ENCODE assay signal across 12 mouse cellular contexts in genomic region chr5:65026776-65027175, GRCm38 (mm10). TPM values are rescaled to one million over a fixed set of nuclear protein-coding genes. Genes with fewer than 3 reads are reported as not detected.
DNase-seq lines count a peak whose midpoint lies in the region; ATAC-seq and TF ChIP-seq lines count a peak whose summit lies in the region.
"Had no signal": no experiment of that assay in that cellular context is flagged by ENCODE, and none has a peak within 500 bp of the region (broad histone marks: within the 10 kb centered on the region; RNA-seq: fewer than 3 reads in every experiment).

No protein-coding gene starts in this region.

- peak; percentile 46 for DNase-seq in gastrocnemius, adult 2 months
- no peak for DNase-seq in gastrocnemius, postnatal 36 days
- DNase-seq in left cerebral cortex, postnatal 4 days, result peak; percentile 27
- DNase-seq in left cerebral cortex, postnatal 36 days (ENCODE audit: low spot score in 2 of 2), result no peak
- DNase-seq in adrenal gland, postnatal 14 days, result peak; percentile 67
- DNase-seq in stomach, postnatal 0 days (ENCODE audit: low spot score), result no peak
- no peak for DNase-seq in c-Kit-positive CD71-positive TER-119-positive erythroid progenitor cells, embryonic 14.5 days (ENCODE audit: low spot score)
- DNase-seq: lung, adult 2 months had no signal

- WGBS in stomach, postnatal 0 days, result 67% methylated on average over 9 of the region's 9 CpGs

- H3K4me1 ChIP-seq in stomach, postnatal 0 days (replicated peaks; ENCODE audit: control insufficient read depth, insufficient read depth), result no peaks in the 10 kb centered on the region

- intact Hi-C loops in gastrocnemius, adult 2 months (cut with DNase I), result no loop called here
- intact Hi-C loops in gastrocnemius, postnatal 36 days (cut with DNase I), result no loop called here
- intact Hi-C loops in left cerebral cortex, postnatal 4 days (cut with DNase I), result no loop called here
- intact Hi-C loops in left cerebral cortex, postnatal 36 days (cut with DNase I), result no loop called here

- ATAC-seq in granulocyte monocyte progenitor cell, adult 5-6 weeks (replicated peaks; ENCODE audit: poor library complexity, severe bottlenecking), result peak; percentile 62
- ATAC-seq in stomach, postnatal 0 days (ENCODE audit: low FRiP score, low TSS enrichment), result no peak
- ATAC-seq: intestine, embryonic 16.5 days had no signal

- H3K27me3 ChIP-seq in stomach, postnatal 0 days (ENCODE audit: control insufficient read depth, insufficient read depth, low read length), result no peaks in the 10 kb centered on the region
- H3K27me3 ChIP-seq: limb, embryonic 15.5 days had no signal

- no peaks in the 10 kb centered on the region for H3K9me3 ChIP-seq in stomach, postnatal 0 days (ENCODE audit: control insufficient read depth, low read length)
- H3K9me3 ChIP-seq: limb, embryonic 15.5 days had no signal

- no peak for TF ChIP-seq CTCF in gastrocnemius, adult 2 months (IDR thresholded peaks at IDR 0.05)
- no peak for TF ChIP-seq CTCF in stomach, postnatal 0 days (IDR thresholded peaks at IDR 0.05; ENCODE audit: low read depth)

- no peak for TF ChIP-seq EP300 in stomach, postnatal 0 days (optimal IDR thresholded peaks at IDR 0.05)

- no peak overlapping the region for H3K4me2 ChIP-seq in stomach, postnatal 0 days (replicated peaks; ENCODE audit: low read depth)
- H3K4me2 ChIP-seq: limb, embryonic 15.5 days had no signal

- no peak overlapping the region for H3K4me3 ChIP-seq in gastrocnemius, adult 2 months
- no peak overlapping the region for H3K4me3 ChIP-seq in stomach, postnatal 0 days (ENCODE audit: low read depth, low read length)
- H3K4me3 ChIP-seq: limb, embryonic 15.5 days; megakaryocyte, embryonic 14.5 days had no signal

- no peak overlapping the region for H3K27ac ChIP-seq in gastrocnemius, adult 2 months
- no peak overlapping the region for H3K27ac ChIP-seq in stomach, postnatal 0 days (replicated peaks)
- H3K27ac ChIP-seq: limb, embryonic 15.5 days had no signal

- no peak overlapping the region for H3K9ac ChIP-seq in stomach, postnatal 0 days (ENCODE audit: low read length)
- H3K9ac ChIP-seq: limb, embryonic 15.5 days had no signal

- peaks cover 14% of the 10 kb centered on the region for H3K36me3 ChIP-seq in stomach, postnatal 0 days (ENCODE audit: control insufficient read depth, insufficient read depth, low read length)

RNA-seq across cellular contexts. Expression of gene Fam114a1, which starts 56.9 kb away (rescaled TPM):
- total RNA-seq in gastrocnemius, adult 2 months (2021), result 10 to 100 TPM in 1 of 2 experiments, 1 to 10 TPM in 1; 7.6 to 14.1 TPM
- 10 to 100 TPM; 10.0 to 12.4 TPM for total RNA-seq in gastrocnemius, postnatal 36 days (2021)
- total RNA-seq in left cerebral cortex, postnatal 4 days (2021), result 1 to 10 TPM; 4.5 to 5.1 TPM
- 1 to 10 TPM; 5.1 to 7.0 TPM for total RNA-seq in left cerebral cortex, postnatal 36 days (2021)
- 24.6 and 27.9 TPM in 2 replicates for total RNA-seq in adrenal gland, postnatal 14 days (2021)
- total RNA-seq in granulocyte monocyte progenitor cell, adult 5-6 weeks (2014; fragmentation: Nextera tagmentation), result 9.1 and 10.3 TPM in 2 replicates
- 6.6 and 8.5 TPM in 2 replicates for total RNA-seq in granulocyte monocyte progenitor cell, adult 5-6 weeks (2017)
- polyA plus RNA-seq in stomach, postnatal 0 days (2015; fragmentation: Nextera tagmentation; extraction: Ambion mirVana), result 28.1 and 31.0 TPM in 2 replicates

Comparison
In these comparisons a context has a peak if more than half of its experiments do, and no peak if none do; other contexts are left out.
1. DNase-seq: peak in gastrocnemius, adult 2 months (single experiment), left cerebral cortex, postnatal 4 days (single experiment) and adrenal gland, postnatal 14 days (single experiment); none in gastrocnemius, postnatal 36 days (0 of 2), left cerebral cortex, postnatal 36 days (0 of 2), stomach, postnatal 0 days (single experiment) and c-Kit-positive CD71-positive TER-119-positive erythroid progenitor cells, embryonic 14.5 days (single experiment).